28 mouse cellular contexts compared by ENCODE assay signal in the genomic region with DNA sequence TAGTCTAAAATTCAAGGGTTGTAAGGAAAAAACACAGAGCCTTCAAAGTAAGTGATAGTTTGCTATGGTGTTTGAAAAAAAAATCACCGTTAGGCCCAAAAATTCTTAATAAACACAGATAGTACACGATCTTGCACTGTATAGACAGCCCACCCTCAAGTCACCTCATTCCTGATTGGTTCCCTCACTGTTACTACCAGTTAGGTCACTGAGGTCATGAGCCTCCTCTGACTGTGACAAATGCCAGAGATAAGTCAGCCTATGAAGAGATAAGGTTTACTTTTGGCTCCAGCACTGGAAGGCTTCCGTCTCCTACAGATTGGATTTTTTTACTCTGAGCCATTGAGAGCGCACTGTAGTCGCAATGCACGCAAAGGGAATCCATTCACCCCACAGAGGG. TPM values are rescaled to one million over a fixed set of nuclear protein-coding genes. Genes with fewer than 3 reads are reported as not detected.
"Had no signal": no experiment of that assay in that cellular context is flagged by ENCODE, and none has a peak within 500 bp of the region (broad histone marks: within the 10 kb centered on the region; RNA-seq: fewer than 3 reads in every experiment).

No protein-coding gene starts in this region.

- H3K27ac ChIP-seq: gastrocnemius, adult 2 months; heart, adult 2 months; heart, embryonic 15.5 days; hindbrain, embryonic 10.5 days; hindbrain, embryonic 12.5 days; hindbrain, embryonic 14.5 days; intestine, embryonic 15.5 days; layer of hippocampus, adult 2 months; left cerebral cortex, adult 2 months; limb, embryonic 10.5 days; limb, embryonic 12.5 days; liver, embryonic 13.5 days; liver, embryonic 15.5 days had no signal

- H3K9ac ChIP-seq: heart, embryonic 15.5 days; hindbrain, embryonic 12.5 days; hindbrain, embryonic 14.5 days; intestine, embryonic 15.5 days; limb, embryonic 12.5 days; liver, embryonic 13.5 days; liver, embryonic 15.5 days; liver, postnatal 0 days had no signal

- H3K27me3 ChIP-seq: heart, embryonic 15.5 days; hindbrain, embryonic 12.5 days; intestine, embryonic 15.5 days; limb, embryonic 12.5 days; liver, embryonic 13.5 days; liver, embryonic 15.5 days had no signal

- H3K4me1 ChIP-seq: hindbrain, embryonic 10.5 days; hindbrain, embryonic 12.5 days; intestine, embryonic 15.5 days; limb, embryonic 10.5 days; limb, embryonic 12.5 days; liver, embryonic 13.5 days; liver, embryonic 15.5 days had no signal

- ATAC-seq: hindbrain, embryonic 16.5 days; inflammation-experienced regulatory T-cells, adult 6 months; intestine, embryonic 15.5 days; intestine, postnatal 0 days; liver, postnatal 0 days had no signal

- H3K4me3 ChIP-seq: gastrocnemius, adult 2 months; heart, adult 2 months; heart, embryonic 15.5 days; hindbrain, embryonic 10.5 days; hindbrain, embryonic 12.5 days; intestine, embryonic 15.5 days; layer of hippocampus, adult 2 months; left cerebral cortex, adult 2 months; limb, embryonic 10.5 days; limb, embryonic 12.5 days; liver, embryonic 13.5 days; liver, embryonic 15.5 days had no signal

- H3K9me3 ChIP-seq: heart, embryonic 15.5 days; hindbrain, embryonic 10.5 days; hindbrain, embryonic 12.5 days; intestine, embryonic 15.5 days; limb, embryonic 10.5 days; liver, embryonic 13.5 days; liver, embryonic 15.5 days had no signal

- H3K36me3 ChIP-seq: heart, embryonic 15.5 days; hindbrain, embryonic 10.5 days; hindbrain, embryonic 12.5 days; intestine, embryonic 15.5 days; limb, embryonic 10.5 days; limb, embryonic 12.5 days; liver, embryonic 13.5 days; liver, embryonic 15.5 days had no signal

- DNase-seq: gastrocnemius, adult 2 months; gastrocnemius, postnatal 10 days; gastrocnemius, postnatal 25 days; heart, adult 2 months; heart, postnatal 4 days; kidney, adult 18-20 months; kidney, adult 8-10 months; kidney, postnatal 10 days; kidney, postnatal 25 days; kidney, postnatal 4 days; liver; liver, embryonic 13.5 days; liver, postnatal 0 days had no signal

- H3K4me2 ChIP-seq: heart, embryonic 15.5 days; hindbrain, embryonic 12.5 days; hindbrain, embryonic 14.5 days; intestine, embryonic 15.5 days; limb, embryonic 12.5 days; liver, embryonic 11.5 days; liver, embryonic 13.5 days; liver, embryonic 15.5 days had no signal

RNA-seq across cellular contexts. Expression of a gene that starts 50.3 kb away (rescaled TPM):
- total RNA-seq: granulocyte monocyte progenitor cell, adult 5-6 weeks had no signal
- polyA plus RNA-seq: inflammation-experienced regulatory T-cells, adult 6 months; liver, postnatal 0 days had no signal
